Mouse (Mus musculus) Patski (cell line): ENCODE measurements around the gene Fam47c. TPM values are rescaled to one million over a fixed set of nuclear protein-coding genes. Genes with fewer than 3 reads are reported as not detected.

Experiments
- ATAC-seq: fragments of 100-300 bp; one replicate; pipeline ENCODE4 v1.8.0; 2021
- CTCF ChIA-PET: fragments of 350-600 bp; sonication (Branson Sonifier 250); formaldehyde crosslinking; loops from one replicate; lab custom pipeline; 2022; ENCODE audit warnings: inconsistent platforms; lab: Charles Lee
- POLR2A ChIA-PET: fragments of 350-600 bp; sonication (Branson Sonifier 250); formaldehyde crosslinking; loops from one replicate; lab custom pipeline; 2022; ENCODE audit warnings: antibody characterized with exemption, inconsistent platforms; lab: Charles Lee
- DNase-seq: peaks from one replicate; pipeline ENCODE4 v3.0.0-alpha.2; 2011; ENCODE audit warnings: low read depth, low spot score
- H3K27me3 ChIP-seq: fragments of 371-371 bp; one replicate; pipeline ENCODE4 v1.5.1; 2021
- CTCF ChIP-seq: fragments of 100-300 bp; IDR thresholded peaks from one replicate; pipeline ENCODE4 v1.5.1; 2021
- in situ Hi-C: fragments of 300-500 bp; cut with MboI; formaldehyde crosslinking; loops from 3 replicates; pipeline ENCODE4 v1.11.1; 2018; ENCODE audit warnings: low pct_unique_long_range_greater_than_20kb, mixed read lengths
- polyA plus RNA-seq: library from polyadenylated mRNA; unstranded; gene quantifications from one replicate; pipeline ENCODE4 v1.2.3, GENCODE M21; 2021

Gene Fam47c
- polyA plus RNA-seq = not detected

DNA sequence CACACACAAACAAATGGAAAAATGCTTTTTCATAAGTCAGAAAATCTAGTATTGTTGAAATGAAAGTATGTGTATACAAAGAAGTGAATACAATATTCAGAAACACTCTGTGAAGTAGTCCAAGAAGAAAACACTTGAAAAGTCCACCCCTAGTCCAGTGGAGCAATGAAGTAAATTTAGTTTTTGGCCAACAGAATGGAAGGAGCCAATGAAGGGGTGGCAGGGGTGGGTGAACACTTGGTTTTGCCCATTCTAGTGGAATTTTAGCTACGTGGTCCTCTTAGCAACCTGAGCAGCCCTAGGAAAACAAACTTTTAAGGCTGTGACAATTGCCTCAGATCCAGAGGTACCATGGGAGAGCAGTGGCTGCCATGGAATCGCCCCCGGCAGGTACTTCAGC, at the start of gene Fam47c:
Gene Fam47c (plus strand): TSS at position 301 of the 400 bp plus-strand sequence.
- in situ Hi-C loops = no loop called here
- no peak for DNase-seq
- peaks cover 5% of the 10 kb centered on the region for H3K27me3 ChIP-seq
- no peak for TF ChIP-seq CTCF
- CTCF ChIA-PET = no interaction called here
- POLR2A ChIA-PET = no interaction called here
- ATAC-seq = no peak

DNA sequence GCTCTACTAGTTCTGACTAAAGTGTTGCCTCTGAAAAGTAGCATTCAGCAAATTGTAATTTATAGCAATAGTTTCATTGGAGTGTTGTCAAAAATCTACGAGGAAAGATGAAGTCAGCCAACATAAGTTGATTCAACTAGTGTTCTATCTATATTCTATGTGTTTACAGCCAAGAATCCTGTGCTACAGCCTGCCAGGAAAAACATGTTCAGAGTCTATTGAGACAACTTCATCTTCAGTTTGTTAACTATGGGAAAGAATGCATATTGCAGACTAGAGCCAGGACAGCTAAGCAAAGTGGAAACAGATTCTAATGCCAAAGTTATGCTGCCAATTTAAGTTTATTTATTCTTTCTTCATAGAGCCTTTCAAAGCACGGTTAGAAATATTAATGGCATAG, 31.8 kb downstream of the Fam47c start:
- CTCF ChIA-PET = no interaction called here
- no peak for TF ChIP-seq CTCF

DNA sequence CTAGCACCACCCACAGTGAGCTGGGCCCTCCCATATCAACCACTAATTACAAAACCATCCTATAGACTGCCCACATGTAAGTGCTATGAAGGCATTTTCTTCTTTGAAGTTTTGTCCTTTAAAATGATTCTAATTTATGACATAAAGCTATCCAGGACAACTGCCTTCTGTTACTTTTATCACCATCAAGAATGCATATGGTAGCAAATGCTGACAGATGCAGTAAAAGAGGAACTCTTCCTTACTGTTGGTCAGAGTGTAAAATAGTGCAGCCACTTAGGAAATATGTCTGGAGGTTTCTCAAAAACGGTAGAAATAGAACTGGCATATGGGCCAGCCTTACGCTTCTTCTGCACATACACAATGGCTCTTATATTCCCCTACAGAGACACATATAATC, 39.5 kb downstream of the Fam47c start:
- ATAC-seq (no peak), DNase-seq (no peak)
- H3K27me3 ChIP-seq = no peaks in the 10 kb centered on the region
- CTCF ChIA-PET = no interaction called here
- no peak for TF ChIP-seq CTCF
- POLR2A ChIA-PET = no interaction called here
- in situ Hi-C loops = no loop called here

More for the DNA sequence above, 31.8 kb downstream of the Fam47c start:
- ATAC-seq (no peak), DNase-seq (no peak)
- POLR2A ChIA-PET = no interaction called here
- peaks cover 5% of the 10 kb centered on the region for H3K27me3 ChIP-seq
- in situ Hi-C loops = no loop called here

Other genes with a start within 250 kb of the Fam47c start
- 8.1 TPM for gene Prrg1, start 153.9 kb upstream of the Fam47c start, polyA plus RNA-seq